Mouse (Mus musculus) heart, adult 2 months (tissue): ENCODE data around the gene Capn8.

Source experiments
- CTCF ChIP-seq: fragments of 200-600 bp; IDR thresholded peaks from 2 replicates; pipeline ENCODE4 v1.8.1; 2022; ENCODE audit warnings: antibody characterized with exemption, mild to moderate bottlenecking, moderate library complexity
- EP300 ChIP-seq: fragments of 200-500 bp; IDR thresholded peaks from 2 replicates; pipeline ENCODE4 v1.6.1; 2011; ENCODE audit warnings: low read depth, low read length, control low read depth; ENCODE audit not compliant: insufficient read depth

- no peak for TF ChIP-seq EP300
- TF ChIP-seq CTCF: no peak
Measured at GRCm38 (mm10) chr1:182517677-182518011, 47.2 kb upstream of the Capn8 start.
